Mouse (Mus musculus): Measurements from ENCODE around the gene Plekhg5. TPM values are rescaled to one million over a fixed set of nuclear protein-coding genes. Genes with fewer than 3 reads are reported as not detected.

The Plekhg5 gene
- total RNA-seq, 4 experiments from 2014 or later, result 123 to 164 (median 145) TPM

GRCm38 (mm10) chr4:152070494-152071396 lies 1.6 kb upstream of the Plekhg5 start:
- no peak for DNase-seq (ENCODE audit: low spot score in 2 of 2)

GRCm38 (mm10) chr4:152072655-152073054 lies 357 bp downstream of the Plekhg5 start:
- no peak for DNase-seq (ENCODE audit: low spot score in 2 of 2)

- no peak for DNase-seq (ENCODE audit: low spot score in 2 of 2)
Measured at GRCm38 (mm10) chr4:152073715-152074114, 1.4 kb downstream of the Plekhg5 start.

- no peak for DNase-seq (ENCODE audit: low spot score in 2 of 2)
Measured at GRCm38 (mm10) chr4:152074548-152074947, 2.2 kb downstream of the Plekhg5 start.

GRCm38 (mm10) chr4:152077191-152077590 lies 4.9 kb downstream of the Plekhg5 start:
- DNase-seq (ENCODE audit: low spot score in 2 of 2), result no peak

GRCm38 (mm10) chr4:152078105-152078530 lies 5.8 kb downstream of the Plekhg5 start:
- no peak for DNase-seq (ENCODE audit: low spot score in 2 of 2)

- DNase-seq (ENCODE audit: low spot score in 2 of 2), result no peak
Measured at GRCm38 (mm10) chr4:152079261-152079660, 7.0 kb downstream of the Plekhg5 start.

GRCm38 (mm10) chr4:152079931-152080330 lies 7.6 kb downstream of the Plekhg5 start:
- DNase-seq (ENCODE audit: low spot score in 2 of 2), result no peak

- DNase-seq (ENCODE audit: low spot score in 2 of 2), result no peak
Measured at GRCm38 (mm10) chr4:152083611-152084220, 11.4 kb downstream of the Plekhg5 start.

GRCm38 (mm10) chr4:152084616-152085015 lies 12.3 kb downstream of the Plekhg5 start:
- no peak for DNase-seq (ENCODE audit: low spot score in 2 of 2)

- no peak for DNase-seq (ENCODE audit: low spot score in 2 of 2)
Measured at GRCm38 (mm10) chr4:152086505-152087210, 14.4 kb downstream of the Plekhg5 start.

- DNase-seq (ENCODE audit: low spot score in 2 of 2), result no peak
Measured at GRCm38 (mm10) chr4:152087211-152088081, 15.1 kb downstream of the Plekhg5 start.

- peak in 1 of 2 experiments; percentile 64 for DNase-seq (ENCODE audit: low spot score in 2 of 2)
Measured at GRCm38 (mm10) chr4:152088133-152088532, 15.8 kb downstream of the Plekhg5 start.

GRCm38 (mm10) chr4:152088556-152089120 lies 16.3 kb downstream of the Plekhg5 start:
- peak; percentile 89 to 91 for DNase-seq (ENCODE audit: low spot score in 2 of 2)

- no peak for DNase-seq (ENCODE audit: low spot score in 2 of 2)
Measured at GRCm38 (mm10) chr4:152090191-152090590, 17.9 kb downstream of the Plekhg5 start.

GRCm38 (mm10) chr4:152092751-152093293 lies 20.5 kb downstream of the Plekhg5 start:
- DNase-seq (ENCODE audit: low spot score in 2 of 2), result no peak

- no peak for DNase-seq (ENCODE audit: low spot score in 2 of 2)
Measured at GRCm38 (mm10) chr4:152094233-152094632, 21.9 kb downstream of the Plekhg5 start.

- DNase-seq (ENCODE audit: low spot score in 2 of 2), result peak in 1 of 2 experiments; percentile 63
Measured at GRCm38 (mm10) chr4:152095937-152096910, 23.9 kb downstream of the Plekhg5 start.

- no peak for DNase-seq (ENCODE audit: low spot score in 2 of 2)
Measured at GRCm38 (mm10) chr4:152096927-152097326, 24.6 kb downstream of the Plekhg5 start.

All from layer of hippocampus, adult 8-10 months (tissue).